Mouse (Mus musculus): ENCODE results near the gene Slc30a10. TPM values are rescaled to one million over a fixed set of nuclear protein-coding genes. Genes with fewer than 3 reads are reported as not detected.

Gene Slc30a10
- polyA plus RNA-seq, 1 experiment from 2014 or later, result not detected

- Histone ChIP-seq H3K4me1 (no peaks in the 10 kb centered on the region), H3K9me3 (no peaks in the 10 kb centered on the region), H3K27me3 (no peaks in the 10 kb centered on the region), H3K4me3 (no peak overlapping the region), H3K4me2 (no peak overlapping the region), H3K36me3 (no peaks in the 10 kb centered on the region), H3K27ac (no peak overlapping the region), H3K9ac (no peak overlapping the region)
- WGBS, result 41% methylated on average over 8 of the region's 8 CpGs
- peak; percentile 72; the same call in 1 of the 2 replicates for ATAC-seq (ENCODE audit: borderline replicate concordance, extremely low read depth, low FRiP score, low TSS enrichment)
These were observed 17.5 kb downstream of the Slc30a10 start for GRCm38 (mm10) chr1:185472025-185472720.

DNA sequence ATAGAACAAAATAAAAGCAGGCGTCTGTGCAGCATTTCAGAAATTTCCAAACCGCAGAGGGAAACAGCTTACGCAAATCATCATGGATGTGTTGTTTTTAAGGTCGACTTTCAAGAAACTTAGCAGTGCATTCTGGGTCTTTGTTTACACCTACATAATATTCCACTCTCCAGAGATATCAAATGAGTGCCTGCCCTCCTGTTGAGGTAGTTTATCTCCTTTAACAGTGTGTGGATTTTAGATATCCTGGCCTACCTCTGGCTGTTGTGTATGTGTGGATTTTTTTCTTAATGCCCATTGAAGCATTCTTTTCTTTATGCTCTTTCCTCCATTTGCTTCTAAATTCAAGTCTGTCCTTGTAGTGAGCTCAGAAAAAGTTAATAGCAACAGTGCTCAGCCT is 18.1 kb downstream of the Slc30a10 start:
- whole genome bisulfite sequencing, result 88% methylated on average over 4 of the region's 4 CpGs
- no peak overlapping the region for H3K9ac ChIP-seq
- H3K4me3 ChIP-seq, result no peak overlapping the region
- H3K27me3 ChIP-seq, result no peaks in the 10 kb centered on the region
- H3K4me2 ChIP-seq, result no peak overlapping the region
- H3K4me1 ChIP-seq, result no peaks in the 10 kb centered on the region
- no peak overlapping the region for H3K27ac ChIP-seq
- ATAC-seq (ENCODE audit: borderline replicate concordance, extremely low read depth, low FRiP score, low TSS enrichment), result no peak
- H3K36me3 ChIP-seq, result no peaks in the 10 kb centered on the region
- no peaks in the 10 kb centered on the region for H3K9me3 ChIP-seq

- Histone ChIP-seq H3K36me3 (no peaks in the 10 kb centered on the region), H3K9me3 (no peaks in the 10 kb centered on the region), H3K27ac (no peak overlapping the region), H3K9ac (no peak overlapping the region), H3K4me3 (no peak overlapping the region), H3K4me2 (no peak overlapping the region), H3K27me3 (no peaks in the 10 kb centered on the region), H3K4me1 (no peaks in the 10 kb centered on the region)
- no peak for ATAC-seq (ENCODE audit: borderline replicate concordance, extremely low read depth, low FRiP score, low TSS enrichment)
- 68% methylated on average over 1 of the region's 1 CpGs for WGBS
These were observed 18.8 kb downstream of the Slc30a10 start for GRCm38 (mm10) chr1:185473437-185473836.

- ATAC-seq (ENCODE audit: borderline replicate concordance, extremely low read depth, low FRiP score, low TSS enrichment), result no peak
- H3K9me3 ChIP-seq, result no peaks in the 10 kb centered on the region
- no peak overlapping the region for H3K4me2 ChIP-seq
- H3K36me3 ChIP-seq, result no peaks in the 10 kb centered on the region
- H3K4me3 ChIP-seq, result no peak overlapping the region
- H3K27me3 ChIP-seq, result no peaks in the 10 kb centered on the region
- H3K4me1 ChIP-seq, result no peaks in the 10 kb centered on the region
- H3K9ac ChIP-seq, result no peak overlapping the region
- 91% methylated on average over 4 of the region's 4 CpGs for WGBS
- H3K27ac ChIP-seq, result no peak overlapping the region
These were observed 25.2 kb downstream of the Slc30a10 start for GRCm38 (mm10) chr1:185479861-185480260.

GRCm38 (mm10) chr1:185482001-185482761 is 27.5 kb downstream of the Slc30a10 start:
- Histone ChIP-seq H3K9me3 (no peaks in the 10 kb centered on the region), H3K27ac (no peak overlapping the region), H3K4me2 (peak overlapping the region; percentile 30), H3K9ac (no peak overlapping the region), H3K36me3 (no peaks in the 10 kb centered on the region), H3K27me3 (no peaks in the 10 kb centered on the region), H3K4me3 (no peak overlapping the region), H3K4me1 (no peaks in the 10 kb centered on the region)
- WGBS, result 47% methylated on average over 19 of the region's 19 CpGs
- no peak for ATAC-seq (ENCODE audit: borderline replicate concordance, extremely low read depth, low FRiP score, low TSS enrichment)

GRCm38 (mm10) chr1:185482762-185483161 is 28.1 kb downstream of the Slc30a10 start:
- no peak for ATAC-seq (ENCODE audit: borderline replicate concordance, extremely low read depth, low FRiP score, low TSS enrichment)
- Histone ChIP-seq H3K9ac (no peak overlapping the region), H3K4me1 (no peaks in the 10 kb centered on the region), H3K4me3 (no peak overlapping the region), H3K9me3 (no peaks in the 10 kb centered on the region), H3K36me3 (no peaks in the 10 kb centered on the region), H3K27me3 (no peaks in the 10 kb centered on the region), H3K4me2 (no peak overlapping the region), H3K27ac (no peak overlapping the region)
- 84% methylated on average over 2 of the region's 2 CpGs for WGBS

- H3K4me1 ChIP-seq, result no peaks in the 10 kb centered on the region
- WGBS, result 71% methylated on average over 12 of the region's 12 CpGs
- H3K4me3 ChIP-seq, result no peak overlapping the region
- no peak overlapping the region for H3K27ac ChIP-seq
- no peak overlapping the region for H3K4me2 ChIP-seq
- no peaks in the 10 kb centered on the region for H3K9me3 ChIP-seq
- no peak for ATAC-seq (ENCODE audit: borderline replicate concordance, extremely low read depth, low FRiP score, low TSS enrichment)
- H3K36me3 ChIP-seq, result no peaks in the 10 kb centered on the region
- no peaks in the 10 kb centered on the region for H3K27me3 ChIP-seq
- no peak overlapping the region for H3K9ac ChIP-seq
These were observed 28.9 kb downstream of the Slc30a10 start for GRCm38 (mm10) chr1:185483356-185484057.

GRCm38 (mm10) chr1:185484281-185484680 is 29.6 kb downstream of the Slc30a10 start:
- ATAC-seq (ENCODE audit: borderline replicate concordance, extremely low read depth, low FRiP score, low TSS enrichment), result no peak
- H3K27ac ChIP-seq, result no peak overlapping the region
- H3K27me3 ChIP-seq, result no peaks in the 10 kb centered on the region
- 73% methylated on average over 19 of the region's 19 CpGs for WGBS
- no peaks in the 10 kb centered on the region for H3K36me3 ChIP-seq
- no peak overlapping the region for H3K4me2 ChIP-seq
- no peaks in the 10 kb centered on the region for H3K4me1 ChIP-seq
- H3K9me3 ChIP-seq, result no peaks in the 10 kb centered on the region
- H3K4me3 ChIP-seq, result no peak overlapping the region
- H3K9ac ChIP-seq, result no peak overlapping the region

DNA sequence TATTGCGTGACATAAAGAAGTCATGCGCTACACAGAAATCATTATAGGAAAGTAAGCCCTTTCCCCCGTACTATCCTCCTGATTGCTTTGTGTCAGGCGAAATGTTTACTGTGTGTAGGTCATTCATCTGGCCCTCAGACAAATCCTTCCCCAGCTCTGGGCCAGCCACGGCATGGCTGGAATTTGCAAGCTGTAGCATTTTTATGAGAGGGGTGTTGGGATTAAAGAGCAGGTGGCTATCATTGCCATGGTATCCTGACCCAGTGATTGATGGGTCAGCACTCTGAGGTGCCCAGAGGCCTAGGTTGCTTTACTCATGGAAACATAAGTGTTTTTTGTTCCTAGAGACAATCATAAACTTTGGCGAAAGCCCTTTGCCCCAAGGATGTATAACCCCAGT is 35.2 kb downstream of the Slc30a10 start:
- H3K27ac ChIP-seq, result no peak overlapping the region
- ATAC-seq (ENCODE audit: borderline replicate concordance, extremely low read depth, low FRiP score, low TSS enrichment), result no peak
- no peaks in the 10 kb centered on the region for H3K4me1 ChIP-seq
- WGBS, result 60% methylated on average over 6 of the region's 6 CpGs
- H3K27me3 ChIP-seq, result no peaks in the 10 kb centered on the region
- no peaks in the 10 kb centered on the region for H3K9me3 ChIP-seq
- H3K9ac ChIP-seq, result no peak overlapping the region
- H3K4me3 ChIP-seq, result no peak overlapping the region
- H3K36me3 ChIP-seq, result no peaks in the 10 kb centered on the region
- no peak overlapping the region for H3K4me2 ChIP-seq

DNA sequence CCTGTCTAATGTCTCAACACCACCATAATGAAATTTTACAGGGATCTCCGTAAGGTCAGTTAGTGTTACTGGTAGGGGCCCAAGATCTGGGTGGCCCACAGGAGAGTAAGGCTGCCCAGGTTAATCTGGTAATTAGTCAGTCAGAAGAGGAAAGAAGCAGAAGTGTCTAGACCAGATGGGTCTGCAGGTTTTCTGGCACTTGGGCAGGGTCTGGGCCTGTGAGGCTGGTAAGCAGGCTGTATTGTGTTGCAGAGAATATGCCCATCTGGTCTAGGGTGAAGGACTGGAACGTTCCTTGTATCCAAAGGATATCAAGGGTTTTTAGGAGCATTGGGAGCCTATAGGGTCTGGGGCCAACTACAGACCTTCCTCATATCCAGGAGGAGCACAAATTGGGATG is 36.0 kb downstream of the Slc30a10 start:
- no peaks in the 10 kb centered on the region for H3K4me1 ChIP-seq
- no peak for ATAC-seq (ENCODE audit: borderline replicate concordance, extremely low read depth, low FRiP score, low TSS enrichment)
- H3K36me3 ChIP-seq, result no peaks in the 10 kb centered on the region
- H3K27ac ChIP-seq, result no peak overlapping the region
- H3K9ac ChIP-seq, result no peak overlapping the region
- no peaks in the 10 kb centered on the region for H3K27me3 ChIP-seq
- H3K9me3 ChIP-seq, result no peaks in the 10 kb centered on the region
- WGBS, result 90% methylated on average over 2 of the region's 2 CpGs
- H3K4me2 ChIP-seq, result no peak overlapping the region
- H3K4me3 ChIP-seq, result no peak overlapping the region

DNA sequence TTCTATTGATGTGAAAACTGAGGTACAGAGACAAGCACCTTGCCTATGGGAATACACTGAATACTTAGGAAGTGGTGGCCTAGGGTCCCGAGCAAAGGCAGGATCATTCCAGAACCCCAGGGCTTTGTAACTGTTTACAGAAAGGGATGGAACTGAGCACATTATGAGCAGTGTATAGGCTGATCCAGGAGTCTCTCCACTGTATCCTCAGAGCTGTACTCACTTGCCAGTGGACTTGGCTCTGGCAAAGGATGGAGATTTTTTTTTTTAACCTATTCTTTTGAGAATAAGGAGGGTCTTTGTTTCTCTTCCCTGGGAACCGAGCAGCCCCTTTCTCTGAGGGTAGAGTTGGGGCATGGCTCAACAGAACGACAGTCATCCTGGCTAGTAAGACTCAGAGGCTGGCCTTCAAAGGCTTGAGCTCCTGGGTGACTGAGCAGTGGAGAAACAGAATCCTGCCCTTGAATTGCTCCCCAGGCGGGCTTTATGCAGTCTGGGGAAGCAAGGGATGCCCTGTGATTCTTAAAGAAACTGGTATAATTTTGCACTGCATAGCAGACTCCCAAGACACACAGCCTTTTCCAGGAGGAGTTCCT is 38.9 kb downstream of the Slc30a10 start:
- Histone ChIP-seq H3K9me3 (no peaks in the 10 kb centered on the region), H3K36me3 (no peaks in the 10 kb centered on the region), H3K27me3 (no peaks in the 10 kb centered on the region), H3K4me1 (no peaks in the 10 kb centered on the region), H3K4me3 (no peak overlapping the region), H3K9ac (no peak overlapping the region), H3K27ac (no peak overlapping the region), H3K4me2 (no peak overlapping the region)
- no peak for ATAC-seq (ENCODE audit: borderline replicate concordance, extremely low read depth, low FRiP score, low TSS enrichment)
- 56% methylated on average over 4 of the region's 4 CpGs for WGBS
